Mouse (Mus musculus): ENCODE results near the gene Serpinb3a.
"Not testable (repeated sequence)": the region's sequence is repeated elsewhere in the genome, so short reads cannot be mapped to it uniquely, and the experiment has no call there.

Gene Serpinb3a

GRCm38 (mm10) chr1:107052203-107052602 is at the start of gene Serpinb3a:
Gene Serpinb3a (minus strand): TSS chr1:107052303.
- DNase-seq (ENCODE audit: low spot score): no peak

GRCm38 (mm10) chr1:107098417-107098816 is 46.3 kb upstream of the Serpinb3a start:
- no peak for DNase-seq (ENCODE audit: low spot score)

GRCm38 (mm10) chr1:107083406-107083805 is 31.3 kb upstream of the Serpinb3a start, which contains the start of gene Serpinb3d:
Gene Serpinb3d (minus strand): TSS chr1:107083506.
- no peak for DNase-seq (ENCODE audit: low spot score)

GRCm38 (mm10) chr1:107034236-107034635 is 17.9 kb downstream of the Serpinb3a start:
- DNase-seq (ENCODE audit: low spot score): not testable (repeated sequence)

- DNase-seq (ENCODE audit: low spot score): no peak
Measured at GRCm38 (mm10) chr1:107025886-107026285, 26.2 kb downstream of the Serpinb3a start.

GRCm38 (mm10) chr1:107015210-107015609 is 36.9 kb downstream of the Serpinb3a start:
- no peak for DNase-seq (ENCODE audit: low spot score)

- peak; percentile 29 for DNase-seq (ENCODE audit: low spot score)
Measured at GRCm38 (mm10) chr1:107014530-107014929, 37.6 kb downstream of the Serpinb3a start.

- DNase-seq (ENCODE audit: low spot score): no peak
Measured at GRCm38 (mm10) chr1:107006316-107006715, 45.8 kb downstream of the Serpinb3a start.

- no peak for DNase-seq (ENCODE audit: low spot score)
Measured at GRCm38 (mm10) chr1:107001754-107002153, 50.3 kb downstream of the Serpinb3a start.

- DNase-seq (ENCODE audit: low spot score): no peak
Measured at GRCm38 (mm10) chr1:107000424-107000823, 51.7 kb downstream of the Serpinb3a start.
